Mouse (Mus musculus): ENCODE measurements around the gene Tmprss6. TPM values are rescaled to one million over a fixed set of nuclear protein-coding genes. Genes with fewer than 3 reads are reported as not detected.

Tmprss6 gene
- polyA plus RNA-seq, 1 experiment from 2014 or later: 0.53 TPM

DNA sequence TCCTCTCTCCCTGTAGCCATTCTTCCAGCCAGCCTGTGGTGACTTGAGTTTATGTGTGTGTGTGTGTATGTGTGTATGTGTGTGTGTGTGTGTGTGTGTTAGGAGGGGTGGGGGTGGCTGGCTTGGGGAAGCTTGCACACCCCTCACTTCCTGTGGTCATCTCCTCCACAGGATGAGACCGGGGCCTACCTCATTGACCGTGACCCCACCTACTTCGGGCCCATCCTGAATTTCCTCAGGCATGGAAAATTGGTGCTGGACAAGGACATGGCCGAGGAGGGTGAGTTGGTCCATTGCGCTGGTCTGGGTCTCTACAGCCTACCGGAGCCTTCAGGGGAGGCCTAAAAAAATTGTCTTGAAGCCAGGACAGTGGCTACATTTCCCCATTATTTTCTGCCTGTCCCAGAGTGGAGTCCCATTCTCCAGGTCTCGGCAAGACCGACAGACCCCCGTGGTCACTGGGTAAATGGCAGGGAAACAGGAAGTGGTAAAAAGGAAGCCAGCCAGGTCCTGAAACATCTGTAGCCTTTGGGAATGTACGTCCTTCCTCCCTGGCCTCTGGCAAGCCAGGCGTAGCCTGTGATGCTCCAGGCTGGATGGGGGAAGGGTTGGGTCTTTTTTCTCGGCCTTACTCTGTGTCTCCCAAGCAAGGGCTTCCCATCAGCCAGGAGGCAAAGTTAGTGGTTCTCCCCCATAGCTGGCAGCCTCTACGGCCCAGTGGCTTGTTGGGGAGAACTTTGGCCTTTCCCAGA lies 38.4 kb downstream of the Tmprss6 start:
- peak overlapping the region; percentile 80 for H3K4me2 ChIP-seq
- peak overlapping the region; percentile 76 for H3K4me3 ChIP-seq
- H3K27ac ChIP-seq: peak overlapping the region; percentile 51
- no peaks in the 10 kb centered on the region for H3K9me3 ChIP-seq
- no peak for ATAC-seq (ENCODE audit: insufficient number of reproducible peaks, insufficient read depth, low FRiP score, low TSS enrichment, low read depth)
- peak overlapping the region; percentile 82 for H3K9ac ChIP-seq
- H3K4me1 ChIP-seq: peaks cover 25% of the 10 kb centered on the region
- H3K27me3 ChIP-seq: 0 out of 2 replicates have a peak, but pooled peaks cover 4% of the 10 kb centered on the region
- peaks cover 43% of the 10 kb centered on the region for H3K36me3 ChIP-seq
- WGBS: 65% methylated on average over 13 of the region's 13 CpGs

- no peak for ATAC-seq (ENCODE audit: insufficient number of reproducible peaks, insufficient read depth, low FRiP score, low TSS enrichment, low read depth)
- Histone ChIP-seq H3K4me3 (peak overlapping the region; percentile 76), H3K4me2 (peak overlapping the region; percentile 80), H3K9me3 (no peaks in the 10 kb centered on the region), H3K36me3 (peaks cover 34% of the 10 kb centered on the region), H3K27ac (peak overlapping the region; percentile 45), H3K9ac (peak overlapping the region; percentile 82), H3K27me3 (0 out of 2 replicates have a peak, but pooled peaks cover 4% of the 10 kb centered on the region), H3K4me1 (peaks cover 25% of the 10 kb centered on the region)
- 1% methylated on average over 3 of the region's 3 CpGs for WGBS
These were observed 39.3 kb downstream of the Tmprss6 start for GRCm38 (mm10) chr15:78429139-78429459.

GRCm38 (mm10) chr15:78428391-78429138 lies 39.9 kb downstream of the Tmprss6 start, which contains the start of gene Kctd17:
Kctd17 (plus strand) TSS chr15:78428564.
- H3K9me3 ChIP-seq: no peaks in the 10 kb centered on the region
- peak within 1 kb of the TSS; percentile 80 for H3K4me2 ChIP-seq
- 0 out of 2 replicates have a peak, but pooled peaks cover 4% of the 10 kb centered on the region for H3K27me3 ChIP-seq
- WGBS: 1% methylated on average over 51 of the region's 52 CpGs
- ATAC-seq (ENCODE audit: insufficient number of reproducible peaks, insufficient read depth, low FRiP score, low TSS enrichment, low read depth): peak; percentile 74; the same call in 1 of the 2 replicates
- H3K4me3 ChIP-seq: peak within 1 kb of the TSS; percentile 76
- peaks cover 25% of the 10 kb centered on the region for H3K4me1 ChIP-seq
- peaks cover 29% of the 10 kb centered on the region for H3K36me3 ChIP-seq
- peak within 1 kb of the TSS; percentile 82 for H3K9ac ChIP-seq
- H3K27ac ChIP-seq: peak within 1 kb of the TSS; percentile 45

GRCm38 (mm10) chr15:78425230-78425629 lies 43.2 kb downstream of the Tmprss6 start:
- Histone ChIP-seq H3K27ac (no peak overlapping the region), H3K9ac (no peak overlapping the region), H3K4me1 (peaks cover 19% of the 10 kb centered on the region), H3K27me3 (peaks cover 10% of the 10 kb centered on the region; the same call in 1 of the 2 replicates), H3K9me3 (no peaks in the 10 kb centered on the region), H3K36me3 (no peaks in the 10 kb centered on the region), H3K4me3 (no peak overlapping the region), H3K4me2 (no peak overlapping the region)
- ATAC-seq (ENCODE audit: insufficient number of reproducible peaks, insufficient read depth, low FRiP score, low TSS enrichment, low read depth): no peak
- WGBS: 67% methylated on average over 4 of the region's 4 CpGs

- Histone ChIP-seq H3K4me3 (no peak overlapping the region), H3K27ac (no peak overlapping the region), H3K4me1 (peaks cover 12% of the 10 kb centered on the region), H3K9ac (no peak overlapping the region), H3K27me3 (peaks cover 10% of the 10 kb centered on the region; the same call in 1 of the 2 replicates), H3K4me2 (no peak overlapping the region), H3K36me3 (no peaks in the 10 kb centered on the region), H3K9me3 (no peaks in the 10 kb centered on the region)
- no peak for ATAC-seq (ENCODE audit: insufficient number of reproducible peaks, insufficient read depth, low FRiP score, low TSS enrichment, low read depth)
- 21% methylated on average over 11 of the region's 11 CpGs for WGBS
These were observed 43.9 kb downstream of the Tmprss6 start for GRCm38 (mm10) chr15:78424507-78424906.

- Histone ChIP-seq H3K36me3 (no peaks in the 10 kb centered on the region), H3K4me2 (peak overlapping the region; percentile 27; the same call in 1 of the 2 replicates), H3K27me3 (peaks cover 10% of the 10 kb centered on the region; the same call in 1 of the 2 replicates), H3K9ac (no peak overlapping the region), H3K4me3 (no peak overlapping the region), H3K4me1 (peaks cover 3% of the 10 kb centered on the region; the same call in 1 of the 2 replicates), H3K27ac (no peak overlapping the region), H3K9me3 (no peaks in the 10 kb centered on the region)
- ATAC-seq (ENCODE audit: insufficient number of reproducible peaks, insufficient read depth, low FRiP score, low TSS enrichment, low read depth): no peak
- 17% methylated on average over 15 of the region's 16 CpGs for WGBS
These were observed 46.1 kb downstream of the Tmprss6 start for GRCm38 (mm10) chr15:78422046-78422956.

DNA sequence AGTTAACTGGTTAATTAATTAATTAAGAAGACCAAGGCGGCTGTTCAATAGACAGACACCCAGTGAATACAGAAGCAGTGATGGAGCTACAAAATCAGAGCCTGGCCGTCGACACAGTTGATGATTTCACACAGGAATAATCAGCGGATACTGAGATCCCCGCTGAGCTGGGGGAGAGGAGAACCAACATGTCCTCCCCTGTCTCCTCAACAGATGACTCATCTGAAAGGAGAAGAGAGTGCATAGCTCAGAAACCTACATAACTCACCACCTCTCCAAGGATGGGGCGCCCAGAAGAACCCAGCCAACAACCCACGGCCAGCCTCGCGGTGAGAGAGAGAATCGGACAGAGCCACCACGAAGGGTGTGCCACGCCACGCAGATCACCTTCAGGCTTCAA lies 48.0 kb downstream of the Tmprss6 start:
- no peak overlapping the region for H3K4me3 ChIP-seq
- H3K4me1 ChIP-seq: peaks cover 3% of the 10 kb centered on the region; the same call in 1 of the 2 replicates
- no peak overlapping the region for H3K9ac ChIP-seq
- H3K36me3 ChIP-seq: no peaks in the 10 kb centered on the region
- H3K9me3 ChIP-seq: no peaks in the 10 kb centered on the region
- WGBS: 82% methylated on average over 13 of the region's 13 CpGs
- no peak overlapping the region for H3K27ac ChIP-seq
- no peak overlapping the region for H3K4me2 ChIP-seq
- ATAC-seq (ENCODE audit: insufficient number of reproducible peaks, insufficient read depth, low FRiP score, low TSS enrichment, low read depth): no peak
- peaks cover 9% of the 10 kb centered on the region; the same call in 1 of the 2 replicates for H3K27me3 ChIP-seq

GRCm38 (mm10) chr15:78416937-78417336 lies 51.5 kb downstream of the Tmprss6 start:
- ATAC-seq (ENCODE audit: insufficient number of reproducible peaks, insufficient read depth, low FRiP score, low TSS enrichment, low read depth): no peak
- Histone ChIP-seq H3K9ac (no peak overlapping the region), H3K4me1 (no peaks in the 10 kb centered on the region), H3K9me3 (no peaks in the 10 kb centered on the region), H3K36me3 (peaks cover 5% of the 10 kb centered on the region; the same call in 1 of the 2 replicates), H3K4me3 (no peak overlapping the region), H3K27ac (0 out of 2 replicates have a peak overlapping the region, but pooled peaks have one; percentile 28), H3K27me3 (peaks cover 7% of the 10 kb centered on the region), H3K4me2 (no peak overlapping the region)
- 8% methylated on average over 4 of the region's 4 CpGs for WGBS

GRCm38 (mm10) chr15:78414157-78414556 lies 54.3 kb downstream of the Tmprss6 start:
- H3K36me3 ChIP-seq: peaks cover 8% of the 10 kb centered on the region; the same call in 1 of the 2 replicates
- no peaks in the 10 kb centered on the region for H3K9me3 ChIP-seq
- no peak overlapping the region for H3K9ac ChIP-seq
- ATAC-seq (ENCODE audit: insufficient number of reproducible peaks, insufficient read depth, low FRiP score, low TSS enrichment, low read depth): no peak
- H3K4me3 ChIP-seq: no peak overlapping the region
- no peak overlapping the region for H3K27ac ChIP-seq
- H3K27me3 ChIP-seq: peaks cover 30% of the 10 kb centered on the region
- 88% methylated on average over 8 of the region's 8 CpGs for WGBS
- H3K4me2 ChIP-seq: no peak overlapping the region
- H3K4me1 ChIP-seq: peaks cover 13% of the 10 kb centered on the region

DNA sequence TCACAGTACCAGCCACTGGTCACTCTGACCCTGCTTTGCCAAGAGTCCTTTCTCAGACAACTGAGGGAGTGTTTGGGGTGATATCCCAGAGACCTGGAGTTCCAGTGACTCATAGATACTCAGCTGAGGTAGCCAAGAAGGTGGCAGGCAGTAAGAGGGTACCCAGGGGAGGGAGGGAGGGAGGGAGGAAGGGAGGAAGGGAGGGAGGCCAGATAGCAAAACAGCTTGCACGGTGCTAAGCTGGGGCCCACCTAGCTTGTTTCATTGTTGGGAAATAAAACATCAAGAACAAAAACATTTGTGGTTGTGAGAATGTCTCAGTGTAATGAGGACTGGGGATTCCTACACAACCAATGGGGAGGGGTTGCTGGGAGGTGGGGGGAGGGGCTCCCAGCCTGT lies 54.7 kb downstream of the Tmprss6 start:
- 75% methylated on average over 1 of the region's 1 CpGs for WGBS

More for the DNA sequence above, 54.7 kb downstream of the Tmprss6 start:
- Histone ChIP-seq H3K9ac (no peak overlapping the region), H3K4me3 (no peak overlapping the region), H3K9me3 (no peaks in the 10 kb centered on the region), H3K36me3 (peaks cover 8% of the 10 kb centered on the region; the same call in 1 of the 2 replicates), H3K27ac (no peak overlapping the region), H3K27me3 (peaks cover 35% of the 10 kb centered on the region), H3K4me2 (no peak overlapping the region), H3K4me1 (peaks cover 13% of the 10 kb centered on the region)
- no peak for ATAC-seq (ENCODE audit: insufficient number of reproducible peaks, insufficient read depth, low FRiP score, low TSS enrichment, low read depth)

Measured in embryonic facial prominence, embryonic 13.5 days (tissue).